Mouse (Mus musculus) stomach, postnatal 0 days (tissue): ENCODE measurements at regions not wholly inside any gene's neighbourhood (a gene's known extent, or its start where the extent isn't known, plus 50 kb on each side); places are given as distances from the start of the nearest gene placed in this dataset.

Experiments used
- CTCF ChIP-seq: IDR thresholded peaks from 2 replicates; pipeline ENCODE4 v1.5.1; 2016; ENCODE audit warnings: antibody characterized with exemption, low read depth, mild to moderate bottlenecking, moderate library complexity
- EP300 ChIP-seq: optimal IDR thresholded peaks from 2 replicates; pipeline ENCODE3; 2016; ENCODE audit warnings: antibody characterized with exemption

DNA sequence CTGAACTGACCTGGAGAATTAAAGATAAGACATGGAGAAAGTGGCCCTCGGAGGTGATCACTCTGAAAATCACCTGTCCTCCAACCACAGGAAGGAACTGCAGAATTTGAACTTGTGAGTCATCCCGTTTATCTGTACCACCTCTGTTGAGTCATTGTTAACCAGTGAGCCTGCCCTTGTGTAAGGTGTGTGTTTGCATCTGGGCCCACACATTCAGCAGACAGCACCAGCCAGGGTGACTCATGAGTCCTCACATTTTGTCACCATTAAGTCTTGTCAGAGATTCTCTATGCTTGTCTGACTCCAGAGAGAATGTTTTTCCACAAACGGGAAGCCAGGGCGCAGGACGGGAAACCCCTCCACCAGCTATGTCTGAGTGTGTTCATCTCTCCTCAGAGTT is 75.0 kb upstream of the Tspan2 start:
- TF ChIP-seq CTCF (no peak), EP300 (no peak)
